Mouse (Mus musculus): ENCODE data around the gene Mbtps1. TPM values are rescaled to one million over a fixed set of nuclear protein-coding genes. Genes with fewer than 3 reads are reported as not detected.

The Mbtps1 gene
- polyA plus RNA-seq, 1 experiment from 2014 or later = 131 TPM

DNA sequence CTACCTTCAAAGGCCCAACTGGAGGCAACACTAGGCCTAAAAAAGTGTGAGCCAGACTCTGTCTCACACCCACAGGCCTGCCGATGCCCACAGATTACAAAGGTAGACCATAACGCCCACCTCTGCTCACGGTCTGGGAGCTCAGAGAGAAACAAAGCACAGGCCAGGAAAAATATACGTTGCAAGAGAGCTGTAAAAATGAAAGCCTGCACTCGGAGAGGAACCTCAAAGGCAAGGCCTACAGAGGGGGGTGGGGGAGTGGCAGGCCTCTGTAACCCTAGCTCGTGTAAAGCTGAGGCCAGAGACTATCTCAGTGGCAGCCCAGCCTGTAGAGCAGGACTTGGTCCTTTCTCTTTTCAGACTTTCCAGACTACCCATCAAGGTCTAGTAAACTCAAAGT is 13.4 kb downstream of the Mbtps1 start:
- H3K4me2 ChIP-seq (replicated peaks; ENCODE audit: low read depth, low read length) = no peak overlapping the region
- H3K4me1 ChIP-seq (ENCODE audit: insufficient read depth, low read length) = no peaks in the 10 kb centered on the region
- ATAC-seq (ENCODE audit: low FRiP score, low TSS enrichment) = peak; percentile 57; the same call in 1 of the 2 replicates
- H3K9me3 ChIP-seq (ENCODE audit: low read length) = no peaks in the 10 kb centered on the region
- WGBS = 38% methylated on average over 6 of the region's 6 CpGs
- no peak overlapping the region for H3K9ac ChIP-seq (replicated peaks; ENCODE audit: low read length)
- H3K4me3 ChIP-seq (ENCODE audit: low read length) = no peak overlapping the region
- no peaks in the 10 kb centered on the region for H3K27me3 ChIP-seq (ENCODE audit: insufficient read depth, low read length)
- H3K36me3 ChIP-seq (ENCODE audit: insufficient read depth, low read length) = peaks cover 57% of the 10 kb centered on the region
- no peak overlapping the region for H3K27ac ChIP-seq (ENCODE audit: low read length)

DNA sequence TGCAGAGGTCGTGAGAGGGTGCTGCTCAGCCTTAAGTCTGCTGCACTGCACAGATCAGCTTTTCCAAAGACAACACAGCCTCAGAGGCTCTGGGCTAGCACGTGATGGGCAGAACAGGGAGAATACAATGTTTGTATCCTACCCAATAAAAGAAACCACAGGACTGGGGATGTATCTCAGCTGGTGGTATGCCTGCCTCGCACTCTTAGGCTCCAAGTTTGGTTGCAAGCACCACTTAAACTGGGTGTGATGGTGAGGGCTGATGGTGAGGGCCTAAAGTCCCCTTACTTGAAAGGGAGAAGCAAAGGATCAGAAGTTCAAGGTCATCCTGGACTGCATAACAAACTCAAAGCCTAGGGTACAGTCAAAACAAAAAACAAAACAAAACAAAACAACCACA is 13.9 kb downstream of the Mbtps1 start:
- peaks cover 61% of the 10 kb centered on the region for H3K36me3 ChIP-seq (ENCODE audit: insufficient read depth, low read length)
- no peaks in the 10 kb centered on the region for H3K27me3 ChIP-seq (ENCODE audit: insufficient read depth, low read length)
- WGBS = 81% methylated on average over 3 of the region's 3 CpGs

GRCm38 (mm10) chr8:119531973-119532372 is 26.6 kb downstream of the Mbtps1 start:
- no peaks in the 10 kb centered on the region for H3K4me1 ChIP-seq (ENCODE audit: insufficient read depth, low read length)
- no peaks in the 10 kb centered on the region for H3K27me3 ChIP-seq (ENCODE audit: insufficient read depth, low read length)
- H3K9me3 ChIP-seq (ENCODE audit: low read length) = no peaks in the 10 kb centered on the region
- no peak overlapping the region for H3K4me2 ChIP-seq (replicated peaks; ENCODE audit: low read depth, low read length)
- H3K27ac ChIP-seq (ENCODE audit: low read length) = no peak overlapping the region
- no peak overlapping the region for H3K4me3 ChIP-seq (ENCODE audit: low read length)
- no peak overlapping the region for H3K9ac ChIP-seq (replicated peaks; ENCODE audit: low read length)
- WGBS = 85% methylated on average over 9 of the region's 9 CpGs
- H3K36me3 ChIP-seq (ENCODE audit: insufficient read depth, low read length) = peaks cover 91% of the 10 kb centered on the region
- no peak for ATAC-seq (ENCODE audit: low FRiP score, low TSS enrichment)

More for the DNA sequence above, 13.9 kb downstream of the Mbtps1 start:
- no peaks in the 10 kb centered on the region for H3K4me1 ChIP-seq (ENCODE audit: insufficient read depth, low read length)
- H3K4me3 ChIP-seq (ENCODE audit: low read length) = no peak overlapping the region
- no peak overlapping the region for H3K27ac ChIP-seq (ENCODE audit: low read length)
- H3K9me3 ChIP-seq (ENCODE audit: low read length) = no peaks in the 10 kb centered on the region
- no peak overlapping the region for H3K4me2 ChIP-seq (replicated peaks; ENCODE audit: low read depth, low read length)
- no peak for ATAC-seq (ENCODE audit: low FRiP score, low TSS enrichment)
- no peak overlapping the region for H3K9ac ChIP-seq (replicated peaks; ENCODE audit: low read length)

DNA sequence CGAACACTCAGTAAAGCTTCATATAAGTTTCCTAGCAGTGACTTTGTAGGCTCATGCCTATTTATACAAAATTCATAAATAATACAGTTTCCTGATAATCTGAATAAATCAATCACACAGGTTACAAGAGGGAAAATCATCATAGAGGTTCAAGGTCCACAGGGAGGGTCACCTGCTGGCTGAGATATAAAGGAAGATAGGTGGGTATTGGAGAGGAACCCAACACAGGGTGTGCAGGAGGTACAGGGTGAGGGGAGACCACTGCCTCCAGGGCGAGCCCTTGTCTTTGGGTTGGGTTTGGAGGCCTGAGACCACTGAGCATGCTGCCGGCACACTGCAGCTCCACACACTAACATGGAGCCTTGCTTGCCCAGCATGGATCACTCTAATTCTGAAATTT is 27.1 kb downstream of the Mbtps1 start:
- no peak overlapping the region for H3K4me2 ChIP-seq (replicated peaks; ENCODE audit: low read depth, low read length)
- H3K9ac ChIP-seq (replicated peaks; ENCODE audit: low read length) = no peak overlapping the region
- WGBS = 95% methylated on average over 3 of the region's 3 CpGs
- no peaks in the 10 kb centered on the region for H3K4me1 ChIP-seq (ENCODE audit: insufficient read depth, low read length)
- ATAC-seq (ENCODE audit: low FRiP score, low TSS enrichment) = no peak
- H3K27me3 ChIP-seq (ENCODE audit: insufficient read depth, low read length) = no peaks in the 10 kb centered on the region
- no peak overlapping the region for H3K27ac ChIP-seq (ENCODE audit: low read length)
- peaks cover 86% of the 10 kb centered on the region for H3K36me3 ChIP-seq (ENCODE audit: insufficient read depth, low read length)
- H3K9me3 ChIP-seq (ENCODE audit: low read length) = no peaks in the 10 kb centered on the region
- no peak overlapping the region for H3K4me3 ChIP-seq (ENCODE audit: low read length)

DNA sequence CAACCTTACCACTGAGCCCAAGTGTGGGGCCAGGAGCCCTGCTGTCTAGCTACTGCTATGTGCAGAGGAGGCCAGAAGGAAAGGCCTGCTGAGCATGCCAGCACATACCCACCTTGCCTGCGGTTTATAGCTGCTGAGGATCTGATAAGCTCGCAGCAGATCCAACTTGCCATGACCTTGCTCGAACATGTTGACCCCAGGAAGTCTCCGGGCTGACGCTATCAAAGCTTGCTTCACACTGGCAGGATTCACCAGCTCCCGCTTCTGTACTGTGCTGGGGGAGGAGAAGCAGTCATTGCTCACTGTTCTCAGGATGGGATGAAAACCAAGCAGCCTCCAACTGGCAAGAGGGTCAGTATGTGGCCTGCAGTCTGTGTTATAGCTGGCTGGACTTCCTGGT is 27.6 kb downstream of the Mbtps1 start:
- no peaks in the 10 kb centered on the region for H3K27me3 ChIP-seq (ENCODE audit: insufficient read depth, low read length)
- 80% methylated on average over 6 of the region's 6 CpGs for WGBS

DNA sequence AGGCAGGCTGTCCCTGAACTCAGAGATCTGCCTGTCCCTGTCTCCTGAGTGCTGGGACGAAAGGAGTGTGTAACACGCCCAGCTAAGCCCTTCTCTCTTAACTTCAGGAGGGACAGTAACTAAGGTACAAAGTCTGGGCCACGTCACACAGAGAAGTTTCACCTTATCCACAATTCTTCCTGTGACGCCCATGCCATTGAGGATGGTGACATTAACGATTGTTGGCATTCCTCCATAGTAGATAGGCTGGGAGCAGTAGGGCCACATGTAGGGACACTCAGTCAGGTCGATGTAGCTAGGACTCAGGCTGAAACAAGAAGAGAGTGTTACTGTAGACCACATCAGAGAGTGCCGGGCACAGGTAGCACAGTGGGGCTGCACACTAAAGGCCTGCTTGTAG is 29.8 kb downstream of the Mbtps1 start:
- no peak overlapping the region for H3K9ac ChIP-seq (replicated peaks; ENCODE audit: low read length)
- H3K4me3 ChIP-seq (ENCODE audit: low read length) = no peak overlapping the region
- no peak overlapping the region for H3K27ac ChIP-seq (ENCODE audit: low read length)
- H3K4me1 ChIP-seq (ENCODE audit: insufficient read depth, low read length) = no peaks in the 10 kb centered on the region
- 91% methylated on average over 7 of the region's 7 CpGs for WGBS
- no peaks in the 10 kb centered on the region for H3K9me3 ChIP-seq (ENCODE audit: low read length)
- H3K4me2 ChIP-seq (replicated peaks; ENCODE audit: low read depth, low read length) = no peak overlapping the region
- ATAC-seq (ENCODE audit: low FRiP score, low TSS enrichment) = no peak
- peaks cover 80% of the 10 kb centered on the region for H3K36me3 ChIP-seq (ENCODE audit: insufficient read depth, low read length)
- no peaks in the 10 kb centered on the region for H3K27me3 ChIP-seq (ENCODE audit: insufficient read depth, low read length)

More for the DNA sequence above, 27.6 kb downstream of the Mbtps1 start:
- no peak for ATAC-seq (ENCODE audit: low FRiP score, low TSS enrichment)
- no peaks in the 10 kb centered on the region for H3K9me3 ChIP-seq (ENCODE audit: low read length)
- H3K36me3 ChIP-seq (ENCODE audit: insufficient read depth, low read length) = peaks cover 81% of the 10 kb centered on the region
- no peak overlapping the region for H3K27ac ChIP-seq (ENCODE audit: low read length)
- no peak overlapping the region for H3K4me3 ChIP-seq (ENCODE audit: low read length)
- no peak overlapping the region for H3K9ac ChIP-seq (replicated peaks; ENCODE audit: low read length)
- H3K4me2 ChIP-seq (replicated peaks; ENCODE audit: low read depth, low read length) = no peak overlapping the region
- no peaks in the 10 kb centered on the region for H3K4me1 ChIP-seq (ENCODE audit: insufficient read depth, low read length)

GRCm38 (mm10) chr8:119520102-119520501 is 38.4 kb downstream of the Mbtps1 start:
- peaks cover 82% of the 10 kb centered on the region for H3K36me3 ChIP-seq (ENCODE audit: insufficient read depth, low read length)
- no peak for ATAC-seq (ENCODE audit: low FRiP score, low TSS enrichment)
- WGBS = 79% methylated on average over 7 of the region's 7 CpGs
- H3K9me3 ChIP-seq (ENCODE audit: low read length) = no peaks in the 10 kb centered on the region
- no peak overlapping the region for H3K9ac ChIP-seq (replicated peaks; ENCODE audit: low read length)
- H3K27me3 ChIP-seq (ENCODE audit: insufficient read depth, low read length) = no peaks in the 10 kb centered on the region
- H3K27ac ChIP-seq (ENCODE audit: low read length) = no peak overlapping the region
- H3K4me2 ChIP-seq (replicated peaks; ENCODE audit: low read depth, low read length) = no peak overlapping the region
- no peak overlapping the region for H3K4me3 ChIP-seq (ENCODE audit: low read length)
- H3K4me1 ChIP-seq (ENCODE audit: insufficient read depth, low read length) = no peaks in the 10 kb centered on the region

GRCm38 (mm10) chr8:119516674-119517073 is 41.9 kb downstream of the Mbtps1 start:
- Histone ChIP-seq H3K36me3 (ENCODE audit: insufficient read depth, low read length) (peaks cover 86% of the 10 kb centered on the region), H3K9me3 (ENCODE audit: low read length) (no peaks in the 10 kb centered on the region), H3K27ac (ENCODE audit: low read length) (no peak overlapping the region), H3K4me2 (replicated peaks; ENCODE audit: low read depth, low read length) (no peak overlapping the region), H3K27me3 (ENCODE audit: insufficient read depth, low read length) (no peaks in the 10 kb centered on the region), H3K9ac (replicated peaks; ENCODE audit: low read length) (no peak overlapping the region), H3K4me1 (ENCODE audit: insufficient read depth, low read length) (no peaks in the 10 kb centered on the region), H3K4me3 (ENCODE audit: low read length) (no peak overlapping the region)
- no peak for ATAC-seq (ENCODE audit: low FRiP score, low TSS enrichment)
- 73% methylated on average over 5 of the region's 5 CpGs for WGBS

DNA sequence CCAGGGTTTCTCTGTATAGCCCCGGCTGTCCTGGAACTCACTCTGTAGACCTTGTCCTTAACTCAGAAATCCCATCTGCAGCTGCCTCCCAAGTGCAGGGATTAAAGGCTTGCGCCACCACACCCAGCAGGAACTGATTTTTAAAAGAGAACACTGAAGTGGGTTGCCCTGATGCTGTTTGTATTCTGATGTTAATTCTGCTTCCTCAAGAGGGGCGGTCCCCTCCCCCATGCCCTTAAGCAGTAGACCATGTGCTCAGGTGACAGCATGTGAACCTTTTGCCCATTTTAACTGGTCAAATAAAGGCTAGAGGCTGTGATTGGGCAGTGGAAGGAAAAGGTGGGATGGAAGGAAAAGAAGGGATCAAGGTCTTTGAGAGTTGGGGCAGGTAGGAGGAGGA is 42.8 kb downstream of the Mbtps1 start:
- H3K27me3 ChIP-seq (ENCODE audit: insufficient read depth, low read length) = no peaks in the 10 kb centered on the region
- no peak for ATAC-seq (ENCODE audit: low FRiP score, low TSS enrichment)
- no peaks in the 10 kb centered on the region for H3K9me3 ChIP-seq (ENCODE audit: low read length)
- 63% methylated on average over 3 of the region's 3 CpGs for WGBS
- peaks cover 85% of the 10 kb centered on the region for H3K36me3 ChIP-seq (ENCODE audit: insufficient read depth, low read length)
- no peak overlapping the region for H3K4me3 ChIP-seq (ENCODE audit: low read length)
- H3K27ac ChIP-seq (ENCODE audit: low read length) = no peak overlapping the region
- H3K9ac ChIP-seq (replicated peaks; ENCODE audit: low read length) = no peak overlapping the region
- H3K4me2 ChIP-seq (replicated peaks; ENCODE audit: low read depth, low read length) = no peak overlapping the region
- H3K4me1 ChIP-seq (ENCODE audit: insufficient read depth, low read length) = no peaks in the 10 kb centered on the region

- Histone ChIP-seq H3K4me3 (ENCODE audit: low read length) (no peak overlapping the region), H3K9me3 (ENCODE audit: low read length) (no peaks in the 10 kb centered on the region), H3K4me1 (ENCODE audit: insufficient read depth, low read length) (no peaks in the 10 kb centered on the region), H3K36me3 (ENCODE audit: insufficient read depth, low read length) (peaks cover 85% of the 10 kb centered on the region), H3K27ac (ENCODE audit: low read length) (no peak overlapping the region), H3K9ac (replicated peaks; ENCODE audit: low read length) (no peak overlapping the region), H3K27me3 (ENCODE audit: insufficient read depth, low read length) (no peaks in the 10 kb centered on the region), H3K4me2 (replicated peaks; ENCODE audit: low read depth, low read length) (no peak overlapping the region)
- WGBS = 85% methylated on average over 3 of the region's 3 CpGs
- ATAC-seq (ENCODE audit: low FRiP score, low TSS enrichment) = no peak
These were observed 43.6 kb downstream of the Mbtps1 start for GRCm38 (mm10) chr8:119514940-119515339.
